Mouse (Mus musculus): ENCODE data around the gene Nit2. TPM values are rescaled to one million over a fixed set of nuclear protein-coding genes. Genes with fewer than 3 reads are reported as not detected.

The Nit2 gene
- polyA plus RNA-seq, 1 experiment: 9.8 TPM

- H3K4me3 ChIP-seq (ENCODE audit: low read depth, low read length): no peak overlapping the region
- H3K27ac ChIP-seq (ENCODE audit: insufficient read depth, low read depth, low read length): no peak overlapping the region
- WGBS: 84% methylated on average over 5 of the region's 5 CpGs
- peaks cover 32% of the 10 kb centered on the region for H3K36me3 ChIP-seq (ENCODE audit: control insufficient read depth, insufficient read depth, low read length)
- no peaks in the 10 kb centered on the region for H3K27me3 ChIP-seq (ENCODE audit: control insufficient read depth, insufficient read depth, low read length)
- no peak for TF ChIP-seq CTCF (IDR thresholded peaks at IDR 0.05; ENCODE audit: extremely low read depth, insufficient read length, insufficient replicate concordance, low read depth, low read length)
- no peak for TF ChIP-seq POLR2A (IDR thresholded peaks at IDR 0.05; ENCODE audit: low read depth, low read length)
- no peaks in the 10 kb centered on the region for H3K4me1 ChIP-seq (ENCODE audit: control insufficient read depth, insufficient read depth, insufficient read length, low read length)
Observed at GRCm38 (mm10) chr16:57144741-57145140, 22.4 kb downstream of the Nit2 start.

- Histone ChIP-seq H3K27ac (ENCODE audit: insufficient read depth, low read depth, low read length) (no peak overlapping the region), H3K4me3 (ENCODE audit: low read depth, low read length) (no peak overlapping the region), H3K36me3 (ENCODE audit: control insufficient read depth, insufficient read depth, low read length) (peaks cover 21% of the 10 kb centered on the region), H3K27me3 (ENCODE audit: control insufficient read depth, insufficient read depth, low read length) (no peaks in the 10 kb centered on the region), H3K4me1 (ENCODE audit: control insufficient read depth, insufficient read depth, insufficient read length, low read length) (peaks cover 10% of the 10 kb centered on the region; the same call in 1 of the 2 replicates)
- TF ChIP-seq CTCF (IDR thresholded peaks at IDR 0.05; ENCODE audit: extremely low read depth, insufficient read length, insufficient replicate concordance, low read depth, low read length): no peak
- no peak for TF ChIP-seq POLR2A (IDR thresholded peaks at IDR 0.05; ENCODE audit: low read depth, low read length)
- 74% methylated on average over 6 of the region's 6 CpGs for WGBS
Observed at GRCm38 (mm10) chr16:57133611-57134010, 33.5 kb downstream of the Nit2 start.

GRCm38 (mm10) chr16:57132326-57132725 lies 34.8 kb downstream of the Nit2 start:
- WGBS: 11% methylated on average over 1 of the region's 1 CpGs
- Histone ChIP-seq H3K4me3 (ENCODE audit: low read depth, low read length) (no peak overlapping the region), H3K27ac (ENCODE audit: insufficient read depth, low read depth, low read length) (no peak overlapping the region), H3K27me3 (ENCODE audit: control insufficient read depth, insufficient read depth, low read length) (no peaks in the 10 kb centered on the region), H3K36me3 (ENCODE audit: control insufficient read depth, insufficient read depth, low read length) (peaks cover 16% of the 10 kb centered on the region), H3K4me1 (ENCODE audit: control insufficient read depth, insufficient read depth, insufficient read length, low read length) (peaks cover 13% of the 10 kb centered on the region; the same call in 1 of the 2 replicates)
- TF ChIP-seq POLR2A (IDR thresholded peaks at IDR 0.05; ENCODE audit: low read depth, low read length) (no peak), CTCF (IDR thresholded peaks at IDR 0.05; ENCODE audit: extremely low read depth, insufficient read length, insufficient replicate concordance, low read depth, low read length) (no peak)

- 78% methylated on average over 4 of the region's 4 CpGs for WGBS
- H3K4me3 ChIP-seq (ENCODE audit: low read depth, low read length): no peak overlapping the region
- H3K27me3 ChIP-seq (ENCODE audit: control insufficient read depth, insufficient read depth, low read length): no peaks in the 10 kb centered on the region
- TF ChIP-seq CTCF (IDR thresholded peaks at IDR 0.05; ENCODE audit: extremely low read depth, insufficient read length, insufficient replicate concordance, low read depth, low read length): no peak
- TF ChIP-seq POLR2A (IDR thresholded peaks at IDR 0.05; ENCODE audit: low read depth, low read length): no peak
- peaks cover 13% of the 10 kb centered on the region; the same call in 1 of the 2 replicates for H3K4me1 ChIP-seq (ENCODE audit: control insufficient read depth, insufficient read depth, insufficient read length, low read length)
- H3K36me3 ChIP-seq (ENCODE audit: control insufficient read depth, insufficient read depth, low read length): peaks cover 12% of the 10 kb centered on the region
- H3K27ac ChIP-seq (ENCODE audit: insufficient read depth, low read depth, low read length): no peak overlapping the region
Observed at GRCm38 (mm10) chr16:57131544-57131943, 35.6 kb downstream of the Nit2 start.

GRCm38 (mm10) chr16:57130752-57131400 lies 36.3 kb downstream of the Nit2 start:
- no peak for TF ChIP-seq POLR2A (IDR thresholded peaks at IDR 0.05; ENCODE audit: low read depth, low read length)
- TF ChIP-seq CTCF (IDR thresholded peaks at IDR 0.05; ENCODE audit: extremely low read depth, insufficient read length, insufficient replicate concordance, low read depth, low read length): no peak
- peak overlapping the region; percentile 78 for H3K27ac ChIP-seq (ENCODE audit: insufficient read depth, low read depth, low read length)
- H3K36me3 ChIP-seq (ENCODE audit: control insufficient read depth, insufficient read depth, low read length): peaks cover 8% of the 10 kb centered on the region
- no peaks in the 10 kb centered on the region for H3K27me3 ChIP-seq (ENCODE audit: control insufficient read depth, insufficient read depth, low read length)
- 26% methylated on average over 3 of the region's 3 CpGs for WGBS
- H3K4me3 ChIP-seq (ENCODE audit: low read depth, low read length): no peak overlapping the region
- H3K4me1 ChIP-seq (ENCODE audit: control insufficient read depth, insufficient read depth, insufficient read length, low read length): peaks cover 13% of the 10 kb centered on the region; the same call in 1 of the 2 replicates

GRCm38 (mm10) chr16:57127825-57128224 lies 39.3 kb downstream of the Nit2 start:
- 14% methylated on average over 2 of the region's 2 CpGs for WGBS
- TF ChIP-seq POLR2A (IDR thresholded peaks at IDR 0.05; ENCODE audit: low read depth, low read length): no peak
- TF ChIP-seq CTCF (IDR thresholded peaks at IDR 0.05; ENCODE audit: extremely low read depth, insufficient read length, insufficient replicate concordance, low read depth, low read length): no peak
- peaks cover 3% of the 10 kb centered on the region; the same call in 1 of the 2 replicates for H3K36me3 ChIP-seq (ENCODE audit: control insufficient read depth, insufficient read depth, low read length)
- H3K27ac ChIP-seq (ENCODE audit: insufficient read depth, low read depth, low read length): 0 out of 2 replicates have a peak overlapping the region, but pooled peaks have one; percentile 46
- peaks cover 16% of the 10 kb centered on the region; the same call in 1 of the 2 replicates for H3K4me1 ChIP-seq (ENCODE audit: control insufficient read depth, insufficient read depth, insufficient read length, low read length)
- H3K4me3 ChIP-seq (ENCODE audit: low read depth, low read length): no peak overlapping the region
- no peaks in the 10 kb centered on the region for H3K27me3 ChIP-seq (ENCODE audit: control insufficient read depth, insufficient read depth, low read length)

GRCm38 (mm10) chr16:57126268-57126667 lies 40.9 kb downstream of the Nit2 start:
- Histone ChIP-seq H3K27ac (ENCODE audit: insufficient read depth, low read depth, low read length) (no peak overlapping the region), H3K27me3 (ENCODE audit: control insufficient read depth, insufficient read depth, low read length) (no peaks in the 10 kb centered on the region), H3K4me1 (ENCODE audit: control insufficient read depth, insufficient read depth, insufficient read length, low read length) (peaks cover 13% of the 10 kb centered on the region; the same call in 1 of the 2 replicates), H3K36me3 (ENCODE audit: control insufficient read depth, insufficient read depth, low read length) (peaks cover 3% of the 10 kb centered on the region; the same call in 1 of the 2 replicates), H3K4me3 (ENCODE audit: low read depth, low read length) (no peak overlapping the region)
- TF ChIP-seq CTCF (IDR thresholded peaks at IDR 0.05; ENCODE audit: extremely low read depth, insufficient read length, insufficient replicate concordance, low read depth, low read length): no peak
- no peak for TF ChIP-seq POLR2A (IDR thresholded peaks at IDR 0.05; ENCODE audit: low read depth, low read length)
- 57% methylated on average over 4 of the region's 4 CpGs for WGBS
